Mouse (Mus musculus) left cerebral cortex, adult 2 months (tissue): ENCODE measurements around the gene Foxk1. TPM values are rescaled to one million over a fixed set of nuclear protein-coding genes. Genes with fewer than 3 reads are reported as not detected.

Source experiments
- DNase-seq, 2 experiments: peaks; one replicate each; pipeline ENCODE4 v3.0.0; 2021 to 2022; ENCODE audit warnings: low spot score in 2 of 2, mixed read lengths in 1 of 2; ENCODE audit errors: extremely low spot score in 1 of 2
- H3K27ac ChIP-seq: fragments of 200-600 bp; 2 replicates; pipeline ENCODE4 v1.8.1; 2022
- H3K4me3 ChIP-seq: fragments of 200-600 bp; 2 replicates; pipeline ENCODE4 v1.8.1; 2022
- CTCF ChIP-seq: fragments of 200-600 bp; IDR thresholded peaks from 2 replicates; pipeline ENCODE4 v1.8.1; 2022; ENCODE audit warnings: antibody characterized with exemption, mild to moderate bottlenecking, moderate library complexity
- intact Hi-C: fragments of 180-260 bp; cut with DNase I; formaldehyde crosslinking; loops from one replicate; pipeline ENCODE4 v1.15.1; 2025
- total RNA-seq, 2 experiments: library from RNA; stranded (reverse); gene quantifications; 2 replicates each; pipeline ENCODE4 v1.2.3; 2021

Foxk1 gene
- total RNA-seq, 2 experiments from 2014 or later, result 40.4 to 46.1 TPM

DNA sequence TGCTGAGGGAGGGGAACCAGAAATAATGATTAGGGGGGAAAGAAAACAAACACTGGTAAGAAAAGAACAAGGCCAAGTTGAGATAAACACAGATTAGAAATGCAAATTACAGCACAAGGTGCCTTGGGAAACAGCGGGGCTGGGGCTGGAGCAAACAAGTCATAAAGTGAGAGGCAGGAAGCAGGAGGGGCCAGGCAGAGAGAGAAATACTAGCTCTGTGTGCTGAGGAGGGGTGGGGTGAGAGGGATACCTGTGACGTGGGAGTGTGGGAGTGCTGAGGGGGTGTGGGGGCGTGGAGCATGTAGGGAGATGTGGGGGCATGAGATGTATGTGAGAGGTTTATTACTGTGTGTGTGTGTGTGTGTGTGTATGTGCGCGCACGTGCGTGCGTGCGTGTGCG is 99.6 kb downstream of the Foxk1 start:
- TF ChIP-seq CTCF, result no peak
- intact Hi-C loops, result loop anchor here (5.0 kb wide), 2 partner anchors 116 to 216 kb away; no protein-coding TSS in a partner anchor
- H3K4me3 ChIP-seq, result no peak overlapping the region
- no peak overlapping the region for H3K27ac ChIP-seq
- no peak for DNase-seq

DNA sequence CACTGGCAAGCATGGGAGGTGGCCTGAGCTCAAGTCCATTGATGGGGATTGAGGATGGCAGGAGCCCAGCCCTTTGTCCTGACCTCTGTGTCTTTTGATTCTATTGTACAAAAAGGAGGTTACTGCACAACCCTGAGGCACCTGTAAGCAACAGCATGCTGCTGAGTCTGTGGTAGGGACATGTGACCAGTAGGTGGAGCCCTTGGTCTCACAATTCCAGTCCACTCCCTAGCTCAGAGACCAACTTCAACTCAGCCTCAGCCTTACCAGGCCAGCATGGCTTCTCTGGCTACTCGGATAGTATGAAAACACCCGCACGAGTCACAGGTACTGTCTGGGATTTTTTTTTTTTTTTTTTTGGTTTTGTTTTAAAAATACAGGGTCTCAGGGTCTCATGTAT is 101.1 kb downstream of the Foxk1 start:
- peak; percentile 76 for TF ChIP-seq CTCF
- Histone ChIP-seq H3K27ac (no peak overlapping the region), H3K4me3 (no peak overlapping the region)
- peak; percentile 77 to 79 for DNase-seq
- intact Hi-C loops, result loop anchor here (5.0 kb wide), 2 partner anchors 115 to 215 kb away; no protein-coding TSS in a partner anchor

DNA sequence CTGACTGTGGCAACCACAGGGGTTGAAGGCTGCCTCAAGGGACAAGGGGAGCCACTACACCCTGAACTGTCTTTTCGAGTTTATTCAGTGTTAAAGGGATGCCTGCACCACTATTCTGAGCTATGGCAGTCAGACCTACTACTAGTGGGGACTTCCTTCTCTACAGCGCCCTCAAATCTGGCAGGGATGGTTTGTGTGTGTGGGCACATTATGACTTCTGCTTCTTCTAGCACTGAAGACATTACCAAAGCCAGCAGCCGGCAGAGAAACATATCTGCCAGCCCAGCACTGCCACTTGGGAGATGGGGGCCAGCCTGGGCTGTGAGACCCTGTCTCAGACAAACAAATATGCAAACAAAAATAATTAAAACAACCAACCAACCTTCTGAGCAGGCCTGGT is 102.9 kb downstream of the Foxk1 start:
- no peak for TF ChIP-seq CTCF
- intact Hi-C loops, result loop anchor here (5.0 kb wide), 2 partner anchors 113 to 213 kb away; no protein-coding TSS in a partner anchor
- Histone ChIP-seq H3K27ac (no peak overlapping the region), H3K4me3 (no peak overlapping the region)
- no peak for DNase-seq

DNA sequence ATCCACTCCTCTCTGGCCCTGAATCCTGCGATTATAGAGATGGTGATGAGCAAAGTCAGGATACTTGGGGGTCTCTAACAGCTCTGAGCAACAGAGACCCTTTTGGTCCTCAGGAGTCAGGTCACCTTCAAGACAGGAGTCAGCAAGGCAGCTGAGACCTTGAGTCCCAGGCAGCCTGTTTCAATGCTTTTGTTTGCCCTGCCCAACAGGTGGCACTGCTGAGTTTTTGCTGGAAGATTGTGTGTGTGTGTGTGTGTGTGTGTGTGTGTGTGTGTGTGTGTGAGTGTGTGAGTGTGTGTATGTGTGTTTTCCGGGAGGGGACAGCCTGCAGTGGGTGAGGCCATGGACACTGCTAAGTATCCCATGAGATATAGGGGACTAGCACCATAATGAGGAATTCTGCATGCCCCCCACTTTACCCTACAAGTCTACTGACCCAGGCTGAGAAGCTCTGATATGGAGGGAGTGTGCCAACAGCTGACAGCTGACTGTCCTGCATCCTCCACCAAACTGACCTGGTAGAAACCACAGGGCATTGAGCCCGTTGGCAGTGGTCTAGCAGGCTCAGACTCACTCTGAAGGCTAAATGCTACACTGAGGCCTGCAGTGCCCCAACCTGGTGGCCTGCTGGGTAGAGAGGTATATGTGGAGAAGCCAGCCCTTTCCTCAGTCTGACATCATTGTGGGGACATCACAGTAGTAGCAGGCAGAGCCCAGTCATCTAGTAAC is 104.6 kb downstream of the Foxk1 start:
- DNase-seq, result no peak
- peak; percentile 10; the same call in 1 of the 2 replicates for TF ChIP-seq CTCF
- Histone ChIP-seq H3K4me3 (no peak overlapping the region), H3K27ac (no peak overlapping the region)
- intact Hi-C loops, result no loop called here

DNA sequence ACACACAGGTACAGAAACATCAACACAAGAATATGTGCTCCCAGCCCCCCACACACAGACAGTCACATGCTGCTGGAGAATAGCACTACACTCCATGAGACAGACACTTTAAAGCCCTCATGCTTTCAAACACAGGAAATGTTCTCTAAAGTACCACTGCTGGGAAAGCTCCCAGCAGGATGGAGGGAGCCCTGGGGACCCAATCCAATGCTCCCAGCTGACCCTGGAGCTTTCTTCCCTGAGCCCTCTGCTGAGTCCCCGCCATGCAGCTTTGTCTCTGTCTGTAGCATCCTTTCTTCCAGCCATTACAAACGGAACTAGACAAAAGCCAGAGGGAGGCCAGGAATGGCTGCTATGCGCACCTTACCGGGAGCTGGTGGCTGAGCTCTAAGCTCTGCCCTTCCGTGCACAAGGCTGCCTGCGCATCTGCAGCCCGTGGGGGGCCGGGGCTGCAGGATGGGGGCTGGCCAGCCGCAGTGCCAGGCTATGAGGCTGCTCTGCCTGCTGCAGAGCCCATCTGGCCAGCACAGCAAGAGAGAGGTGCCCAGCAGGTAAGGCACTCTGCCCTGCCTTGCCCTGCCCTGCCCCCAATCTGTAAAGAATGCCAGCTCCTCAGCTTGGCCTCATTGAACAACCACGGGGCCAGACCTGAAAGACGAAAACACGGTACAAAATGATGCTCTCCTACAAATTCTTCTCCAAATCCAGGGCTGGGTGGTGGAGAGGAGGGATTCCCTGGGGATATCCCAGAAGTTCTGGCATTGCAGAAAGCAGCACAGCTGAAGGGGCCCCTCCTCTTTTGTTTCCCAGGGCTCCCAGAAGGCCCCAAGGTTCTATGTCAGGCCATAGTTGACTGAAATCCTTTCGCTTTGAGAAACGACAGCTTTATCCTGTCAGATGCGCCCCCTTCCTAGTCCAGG is 108.1 kb downstream of the Foxk1 start:
- DNase-seq, result no peak
- H3K4me3 ChIP-seq, result no peak overlapping the region
- intact Hi-C loops, result no loop called here
- TF ChIP-seq CTCF, result no peak
- H3K27ac ChIP-seq, result no peak overlapping the region

DNA sequence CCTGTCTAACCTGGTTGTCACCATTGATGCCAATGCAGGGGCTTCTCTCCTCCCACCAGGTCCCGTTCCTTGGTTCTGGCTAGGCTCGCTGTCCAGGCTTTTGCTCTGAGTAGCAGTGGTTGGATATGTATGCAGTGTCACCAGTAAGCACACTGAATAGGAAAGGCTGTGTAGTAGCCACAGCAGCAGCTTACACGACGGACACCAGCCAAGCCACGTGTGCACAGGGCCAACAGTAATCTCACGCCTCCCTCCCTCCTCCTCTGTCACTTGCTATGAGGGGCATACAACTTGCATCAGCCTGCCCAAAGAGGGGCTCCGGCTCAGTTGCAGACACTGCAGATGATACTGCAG is 108.7 kb downstream of the Foxk1 start:
- DNase-seq, result no peak
- TF ChIP-seq CTCF, result no peak
- no peak overlapping the region for H3K27ac ChIP-seq
- H3K4me3 ChIP-seq, result no peak overlapping the region
- intact Hi-C loops, result no loop called here

Other genes with a start within 250 kb of the Foxk1 start
- gene Ap5z1, start 62.4 kb downstream of the Foxk1 start, total RNA-seq, result 10 to 100 TPM; 22.2 to 22.6 TPM
- gene Papolb, start 128.6 kb downstream of the Foxk1 start, total RNA-seq, result under 1 TPM; 0.77 to 0.96 TPM
- gene Radil, start 149.6 kb downstream of the Foxk1 start, total RNA-seq, result 10 to 100 TPM; 19.5 to 20.4 TPM
- gene Mmd2, start 207.3 kb downstream of the Foxk1 start, total RNA-seq, result 100 to 1,000 TPM; 103 to 104 TPM
- 100 to 1,000 TPM in 1 of 2 experiments, 10 to 100 TPM in 1; 99.7 to 102 TPM for gene Wipi2, start 226.2 kb downstream of the Foxk1 start, total RNA-seq